Mouse (Mus musculus) frontal cortex, postnatal 10 days (tissue): ENCODE data around the gene Zfp523.
A peak's percentile ranks its signal among the peaks of the same experiment; 100 is the strongest.
"Not testable (repeated sequence)": the region's sequence is repeated elsewhere in the genome, so short reads cannot be mapped to it uniquely, and the experiment has no call there.

Source experiments
- DNase-seq, 2 experiments: peaks; one replicate each; pipeline ENCODE4 v3.0.0; 2022; ENCODE audit warnings: low spot score in 2 of 2, mixed read lengths in 1 of 2

Zfp523 gene

GRCm38 (mm10) chr17:28209457-28210110 is 32.7 kb downstream of the Zfp523 start:
- DNase-seq: no peak

GRCm38 (mm10) chr17:28211921-28212341 is 35.0 kb downstream of the Zfp523 start:
- no peak for DNase-seq

GRCm38 (mm10) chr17:28212391-28212790 is 35.5 kb downstream of the Zfp523 start:
- no peak for DNase-seq

GRCm38 (mm10) chr17:28213236-28213635 is 36.3 kb downstream of the Zfp523 start:
- DNase-seq: no peak

- DNase-seq: no peak
Measured at GRCm38 (mm10) chr17:28216791-28217190, 39.9 kb downstream of the Zfp523 start.

- no peak for DNase-seq
Measured at GRCm38 (mm10) chr17:28217721-28218649, 41.1 kb downstream of the Zfp523 start.

- DNase-seq: not testable (repeated sequence)
Measured at GRCm38 (mm10) chr17:28222463-28222862, 45.5 kb downstream of the Zfp523 start.

- peak; percentile 76 to 77 for DNase-seq
Measured at GRCm38 (mm10) chr17:28223561-28224391, 46.8 kb downstream of the Zfp523 start.

- no peak for DNase-seq
Measured at GRCm38 (mm10) chr17:28224615-28225014, 47.7 kb downstream of the Zfp523 start.

GRCm38 (mm10) chr17:28226014-28226413 is 49.1 kb downstream of the Zfp523 start:
- peak; percentile 82 to 91 for DNase-seq

- DNase-seq: no peak
Measured at GRCm38 (mm10) chr17:28230486-28230885, 53.6 kb downstream of the Zfp523 start.

GRCm38 (mm10) chr17:28231026-28231736 is 54.3 kb downstream of the Zfp523 start:
- DNase-seq: no peak

- peak; percentile 90 to 96 for DNase-seq
Measured at GRCm38 (mm10) chr17:28232475-28233060, 55.6 kb downstream of the Zfp523 start, which contains the start of gene Ppard. TSS of gene Ppard (plus strand) at chr17:28232700.

GRCm38 (mm10) chr17:28233091-28233731 is 56.3 kb downstream of the Zfp523 start:
- no peak for DNase-seq

- DNase-seq: no peak
Measured at GRCm38 (mm10) chr17:28234641-28235040, 57.7 kb downstream of the Zfp523 start.

- no peak for DNase-seq
Measured at GRCm38 (mm10) chr17:28235982-28236635, 59.2 kb downstream of the Zfp523 start.

GRCm38 (mm10) chr17:28236636-28237015 is 59.7 kb downstream of the Zfp523 start:
- DNase-seq: no peak

GRCm38 (mm10) chr17:28237362-28237761 is 60.4 kb downstream of the Zfp523 start:
- no peak for DNase-seq

GRCm38 (mm10) chr17:28237874-28238273 is 60.9 kb downstream of the Zfp523 start:
- no peak for DNase-seq

- no peak for DNase-seq
Measured at GRCm38 (mm10) chr17:28240846-28241245, 63.9 kb downstream of the Zfp523 start.
